Mouse (Mus musculus) forebrain, embryonic 12.5 days (tissue): ENCODE data around the gene Atxn10. TPM values are rescaled to one million over a fixed set of nuclear protein-coding genes. Genes with fewer than 3 reads are reported as not detected.

Source experiments
- ATAC-seq: fragments of 200-750 bp; cut with Nextera tagmentation; 2 replicates; pipeline ENCODE4 v1.8.0; 2017; ENCODE audit warnings: moderate TSS enrichment; ENCODE audit not compliant: low FRiP score
- H3K27ac ChIP-seq: fragments of 300-500 bp; sonication (generic); 2 replicates; pipeline ENCODE4 v1.5.1; 2016; ENCODE audit warnings: mild to moderate bottlenecking
- H3K27me3 ChIP-seq: fragments of 300-500 bp; sonication (generic); 2 replicates; pipeline ENCODE4 v1.6.1; 2016; ENCODE audit warnings: mild to moderate bottlenecking
- H3K36me3 ChIP-seq: fragments of 300-500 bp; sonication (generic); replicated peaks from 2 replicates; pipeline ENCODE4 v1.6.1; 2016; ENCODE audit warnings: mild to moderate bottlenecking
- H3K4me1 ChIP-seq: fragments of 300-500 bp; sonication (generic); 2 replicates; pipeline ENCODE4 v1.6.1; 2016
- H3K4me2 ChIP-seq: fragments of 300-500 bp; sonication (generic); 2 replicates; pipeline ENCODE4 v1.6.1; 2016; ENCODE audit warnings: mild to moderate bottlenecking, moderate library complexity
- H3K4me3 ChIP-seq: fragments of 300-500 bp; sonication (generic); replicated peaks from 2 replicates; pipeline ENCODE4 v1.5.1; 2016; ENCODE audit warnings: mild to moderate bottlenecking
- H3K9ac ChIP-seq: fragments of 300-500 bp; sonication (generic); 2 replicates; pipeline ENCODE4 v1.6.1; 2016; ENCODE audit warnings: mild to moderate bottlenecking
- H3K9me3 ChIP-seq: fragments of 300-500 bp; sonication (generic); 2 replicates; pipeline ENCODE4 v1.6.1; 2016
- WGBS: fragments of 180-500 bp; shearing (Covaris S2); methylation state at CpG from one replicate; pipeline ENCODE4 v1.1.7; 2016; 5-methylcytosine and 5-hydroxymethylcytosine counted together
- polyA plus RNA-seq: library from polyadenylated mRNA; unstranded; fragments of >200 nt; fragmentation: Nextera tagmentation; extraction: Ambion mirVana; gene quantifications from 2 replicates; pipeline ENCODE4 v1.2.1, GENCODE M21; 2016

Gene Atxn10
- polyA plus RNA-seq, 1 experiment from 2014 or later = 407 TPM

GRCm38 (mm10) chr15:85494163-85494621 lies 158.1 kb downstream of the Atxn10 start:
- Histone ChIP-seq H3K4me3 (no peak overlapping the region), H3K4me2 (peak overlapping the region; percentile 21), H3K27me3 (peaks cover 15% of the 10 kb centered on the region), H3K27ac (peak overlapping the region; percentile 87), H3K9me3 (no peaks in the 10 kb centered on the region), H3K36me3 (no peaks in the 10 kb centered on the region), H3K9ac (no peak overlapping the region), H3K4me1 (peaks cover 67% of the 10 kb centered on the region)
- WGBS = 5% methylated on average over 11 of the region's 11 CpGs
- ATAC-seq = peak; percentile 82

- H3K27me3 ChIP-seq = 0 out of 2 replicates have a peak, but pooled peaks cover 2% of the 10 kb centered on the region
- peak overlapping the region; percentile 34; the same call in 1 of the 2 replicates for H3K4me2 ChIP-seq
- H3K27ac ChIP-seq = peak overlapping the region; percentile 90
- 78% methylated on average over 4 of the region's 4 CpGs for WGBS
- peak; percentile 12 for ATAC-seq
- H3K9ac ChIP-seq = no peak overlapping the region
- no peaks in the 10 kb centered on the region for H3K36me3 ChIP-seq
- H3K4me3 ChIP-seq = no peak overlapping the region
- H3K4me1 ChIP-seq = peaks cover 55% of the 10 kb centered on the region
- no peaks in the 10 kb centered on the region for H3K9me3 ChIP-seq
Observed at GRCm38 (mm10) chr15:85497548-85497947, 161.5 kb downstream of the Atxn10 start.

- Histone ChIP-seq H3K4me2 (peak overlapping the region; percentile 34), H3K27me3 (0 out of 2 replicates have a peak, but pooled peaks cover 2% of the 10 kb centered on the region), H3K9me3 (no peaks in the 10 kb centered on the region), H3K36me3 (no peaks in the 10 kb centered on the region), H3K9ac (no peak overlapping the region), H3K4me1 (peaks cover 55% of the 10 kb centered on the region), H3K4me3 (no peak overlapping the region), H3K27ac (peak overlapping the region; percentile 90)
- 9% methylated on average over 10 of the region's 10 CpGs for WGBS
- ATAC-seq = peak; percentile 79
Observed at GRCm38 (mm10) chr15:85497981-85498475, 162.0 kb downstream of the Atxn10 start.

GRCm38 (mm10) chr15:85500267-85500666 lies 164.2 kb downstream of the Atxn10 start:
- Histone ChIP-seq H3K36me3 (no peaks in the 10 kb centered on the region), H3K4me1 (peaks cover 39% of the 10 kb centered on the region), H3K4me3 (no peak overlapping the region), H3K27ac (peak overlapping the region; percentile 81), H3K4me2 (no peak overlapping the region), H3K9me3 (no peaks in the 10 kb centered on the region), H3K9ac (no peak overlapping the region), H3K27me3 (no peaks in the 10 kb centered on the region)
- 89% methylated on average over 10 of the region's 10 CpGs for WGBS
- ATAC-seq = no peak

- Histone ChIP-seq H3K27me3 (no peaks in the 10 kb centered on the region), H3K9me3 (no peaks in the 10 kb centered on the region), H3K36me3 (no peaks in the 10 kb centered on the region), H3K9ac (no peak within 1 kb of the TSS), H3K27ac (no peak within 1 kb of the TSS), H3K4me3 (no peak within 1 kb of the TSS), H3K4me1 (peaks cover 55% of the 10 kb centered on the region), H3K4me2 (no peak within 1 kb of the TSS)
- no peak for ATAC-seq
- WGBS = 90% methylated on average over 8 of the region's 8 CpGs
Observed at GRCm38 (mm10) chr15:85503127-85503526, 167.1 kb downstream of the Atxn10 start, which contains the start of gene 7530416G11Rik. TSS of gene 7530416G11Rik (minus strand) at chr15:85503227.

- H3K36me3 ChIP-seq = no peaks in the 10 kb centered on the region
- no peak overlapping the region for H3K9ac ChIP-seq
- H3K27me3 ChIP-seq = no peaks in the 10 kb centered on the region
- WGBS = 77% methylated on average over 14 of the region's 14 CpGs
- H3K4me1 ChIP-seq = peaks cover 42% of the 10 kb centered on the region
- no peak overlapping the region for H3K27ac ChIP-seq
- no peak; the same call in 1 of the 2 replicates for ATAC-seq
- no peak overlapping the region for H3K4me2 ChIP-seq
- no peak overlapping the region for H3K4me3 ChIP-seq
- no peaks in the 10 kb centered on the region for H3K9me3 ChIP-seq
Observed at GRCm38 (mm10) chr15:85505118-85505925, 169.3 kb downstream of the Atxn10 start.

GRCm38 (mm10) chr15:85506680-85507079 lies 170.6 kb downstream of the Atxn10 start:
- Histone ChIP-seq H3K27ac (peak overlapping the region; percentile 77), H3K27me3 (no peaks in the 10 kb centered on the region), H3K4me3 (no peak overlapping the region), H3K36me3 (no peaks in the 10 kb centered on the region), H3K9me3 (no peaks in the 10 kb centered on the region), H3K4me1 (peaks cover 37% of the 10 kb centered on the region), H3K4me2 (no peak overlapping the region), H3K9ac (no peak overlapping the region)
- WGBS = 75% methylated on average over 1 of the region's 1 CpGs
- no peak for ATAC-seq

- no peaks in the 10 kb centered on the region for H3K9me3 ChIP-seq
- no peaks in the 10 kb centered on the region for H3K27me3 ChIP-seq
- H3K9ac ChIP-seq = peak overlapping the region; percentile 43
- H3K4me1 ChIP-seq = peaks cover 37% of the 10 kb centered on the region
- H3K4me3 ChIP-seq = no peak overlapping the region
- H3K4me2 ChIP-seq = peak overlapping the region; percentile 10; the same call in 1 of the 2 replicates
- peak; percentile 71 for ATAC-seq
- peak overlapping the region; percentile 77 for H3K27ac ChIP-seq
- 9% methylated on average over 32 of the region's 32 CpGs for WGBS
- no peaks in the 10 kb centered on the region for H3K36me3 ChIP-seq
Observed at GRCm38 (mm10) chr15:85507370-85508014, 171.4 kb downstream of the Atxn10 start.

Other genes with a start within 250 kb of the Atxn10 start
- gene Smc1b, start 204.3 kb upstream of the Atxn10 start, polyA plus RNA-seq = 0.17 and 0.24 TPM in 2 replicates
- 0.46 and 0.96 TPM in 2 replicates for gene Ribc2, start 204.2 kb upstream of the Atxn10 start, polyA plus RNA-seq
- 101 and 112 TPM in 2 replicates for gene Fbln1, start 130.3 kb upstream of the Atxn10 start, polyA plus RNA-seq
- gene 7530416G11Rik, start 167.0 kb downstream of the Atxn10 start, polyA plus RNA-seq = not detected in 2 replicates
- 111 and 130 TPM in 2 replicates for gene Wnt7b, start 246.2 kb downstream of the Atxn10 start, polyA plus RNA-seq